Mouse (Mus musculus) kidney, embryonic 14.5 days (tissue): ENCODE measurements around the gene Paqr5. TPM values are rescaled to one million over a fixed set of nuclear protein-coding genes. Genes with fewer than 3 reads are reported as not detected.

Experiments
- ATAC-seq: fragments of 200-750 bp; cut with Nextera tagmentation; 2 replicates; pipeline ENCODE4 v1.8.0; 2017; ENCODE audit warnings: moderate number of reproducible peaks, mild to moderate bottlenecking, moderate TSS enrichment, moderate library complexity; ENCODE audit not compliant: low FRiP score, low TSS enrichment
- H3K27ac ChIP-seq: fragments of 300-500 bp; sonication (generic); 2 replicates; pipeline ENCODE4 v1.5.1; 2014; ENCODE audit warnings: low read depth, mild to moderate bottlenecking, low read length, moderate library complexity, mixed read lengths
- H3K27me3 ChIP-seq: fragments of 300-500 bp; sonication (generic); 2 replicates; pipeline ENCODE4 v1.6.1; 2014; ENCODE audit warnings: mild to moderate bottlenecking, low read length; ENCODE audit not compliant: control insufficient read depth, insufficient read depth
- H3K36me3 ChIP-seq: fragments of 300-500 bp; sonication (generic); 2 replicates; pipeline ENCODE4 v1.6.1; 2014; ENCODE audit warnings: low read length, mixed read lengths; ENCODE audit not compliant: control insufficient read depth, insufficient read depth
- H3K4me1 ChIP-seq: fragments of 300-500 bp; sonication (generic); 2 replicates; pipeline ENCODE4 v1.6.1; 2014; ENCODE audit warnings: low read length, mixed read lengths; ENCODE audit not compliant: control insufficient read depth, insufficient read depth
- H3K4me2 ChIP-seq: fragments of 300-500 bp; sonication (generic); replicated peaks from 2 replicates; pipeline ENCODE4 v1.6.1; 2014; ENCODE audit warnings: low read depth, mild to moderate bottlenecking, low read length
- H3K4me3 ChIP-seq: fragments of 300-500 bp; sonication (generic); 2 replicates; pipeline ENCODE4 v1.5.1; 2014; ENCODE audit warnings: mild to moderate bottlenecking, low read length
- H3K9ac ChIP-seq: fragments of 300-500 bp; sonication (generic); 2 replicates; pipeline ENCODE4 v1.6.1; 2014; ENCODE audit warnings: low read depth, mild to moderate bottlenecking, low read length, moderate library complexity
- H3K9me3 ChIP-seq: fragments of 300-500 bp; sonication (generic); 2 replicates; pipeline ENCODE4 v1.6.1; 2016; ENCODE audit warnings: low read length; ENCODE audit not compliant: control insufficient read depth
- WGBS: fragments of 180-500 bp; shearing (Covaris S2); extraction: QIAGEN DNeasy Blood & Tissue Kit; methylation state at CpG from one replicate; pipeline ENCODE4 v1.1.7; 2014; 5-methylcytosine and 5-hydroxymethylcytosine counted together
- polyA plus RNA-seq: library from polyadenylated mRNA; unstranded; fragments of >200 nt; fragmentation: Nextera tagmentation; extraction: Ambion mirVana; gene quantifications from 2 replicates; pipeline ENCODE4 v1.2.1, GENCODE M21; 2014

Gene Paqr5
- polyA plus RNA-seq, 1 experiment from 2014 or later, result 17.0 TPM

- Histone ChIP-seq H3K4me2 (no peak overlapping the region), H3K27ac (no peak overlapping the region), H3K27me3 (no peaks in the 10 kb centered on the region), H3K36me3 (no peaks in the 10 kb centered on the region), H3K9ac (no peak overlapping the region), H3K4me1 (no peaks in the 10 kb centered on the region), H3K4me3 (no peak overlapping the region), H3K9me3 (no peaks in the 10 kb centered on the region)
- ATAC-seq, result no peak
Measured at GRCm38 (mm10) chr9:61954707-61955106, 71.9 kb downstream of the Paqr5 start.

DNA sequence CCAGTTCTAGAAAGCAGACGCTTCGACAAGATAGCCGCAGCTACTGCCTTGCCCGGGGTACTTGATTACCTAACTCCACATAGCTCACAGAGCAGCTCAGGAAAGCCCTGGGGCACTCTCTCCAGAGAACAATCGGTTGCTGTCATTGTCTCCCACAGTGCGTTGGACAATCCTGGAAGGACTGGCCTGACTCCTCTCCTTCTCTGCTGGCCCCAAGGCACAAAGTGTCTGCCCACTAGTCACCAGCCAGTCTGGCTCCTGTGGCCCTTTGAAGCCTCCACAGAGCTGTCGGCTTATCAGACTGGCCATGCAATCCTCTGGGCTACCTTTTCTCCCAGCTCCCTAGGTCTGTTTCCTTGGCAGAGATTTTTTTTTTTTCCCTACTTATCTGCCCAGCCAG, 74.4 kb downstream of the Paqr5 start:
- Histone ChIP-seq H3K9me3 (no peaks in the 10 kb centered on the region), H3K27me3 (no peaks in the 10 kb centered on the region), H3K36me3 (no peaks in the 10 kb centered on the region), H3K27ac (no peak overlapping the region), H3K9ac (no peak overlapping the region), H3K4me2 (no peak overlapping the region), H3K4me1 (no peaks in the 10 kb centered on the region), H3K4me3 (no peak overlapping the region)
- 67% methylated on average over 7 of the region's 7 CpGs for WGBS
- no peak for ATAC-seq

- no peak overlapping the region for H3K27ac ChIP-seq
- H3K4me2 ChIP-seq, result peak overlapping the region; percentile 89
- peak overlapping the region; percentile 90 for H3K4me3 ChIP-seq
- peaks cover 12% of the 10 kb centered on the region; the same call in 1 of the 2 replicates for H3K36me3 ChIP-seq
- H3K4me1 ChIP-seq, result 0 out of 2 replicates have a peak, but pooled peaks cover 3% of the 10 kb centered on the region
- ATAC-seq, result peak; percentile 85
- no peaks in the 10 kb centered on the region for H3K27me3 ChIP-seq
- 8% methylated on average over 24 of the region's 24 CpGs for WGBS
- no peaks in the 10 kb centered on the region for H3K9me3 ChIP-seq
- peak overlapping the region; percentile 38; the same call in 1 of the 2 replicates for H3K9ac ChIP-seq
Measured at GRCm38 (mm10) chr9:61947402-61948346, 79.0 kb downstream of the Paqr5 start.

GRCm38 (mm10) chr9:61946623-61947401, 79.8 kb downstream of the Paqr5 start, which contains the start of gene Kif23:
Gene Kif23, minus strand, starts transcription at chr9:61946774.
- under 1% methylated on average over 44 of the region's 44 CpGs for WGBS
- peak; percentile 96 for ATAC-seq
- Histone ChIP-seq H3K4me3 (peak within 1 kb of the TSS; percentile 90), H3K27me3 (no peaks in the 10 kb centered on the region), H3K4me1 (0 out of 2 replicates have a peak, but pooled peaks cover 3% of the 10 kb centered on the region), H3K27ac (peak within 1 kb of the TSS; percentile 70; the same call in 1 of the 2 replicates), H3K4me2 (peak within 1 kb of the TSS; percentile 89), H3K36me3 (peaks cover 17% of the 10 kb centered on the region; the same call in 1 of the 2 replicates), H3K9me3 (no peaks in the 10 kb centered on the region), H3K9ac (peak within 1 kb of the TSS; percentile 86)

- H3K36me3 ChIP-seq, result peaks cover 23% of the 10 kb centered on the region
- H3K9me3 ChIP-seq, result no peaks in the 10 kb centered on the region
- peak overlapping the region; percentile 89 for H3K4me2 ChIP-seq
- peak; percentile 84 for ATAC-seq
- peak overlapping the region; percentile 86 for H3K9ac ChIP-seq
- 0 out of 2 replicates have a peak, but pooled peaks cover 3% of the 10 kb centered on the region for H3K4me1 ChIP-seq
- H3K27ac ChIP-seq, result peak overlapping the region; percentile 70; the same call in 1 of the 2 replicates
- under 1% methylated on average over 35 of the region's 38 CpGs for WGBS
- H3K4me3 ChIP-seq, result peak overlapping the region; percentile 90
- no peaks in the 10 kb centered on the region for H3K27me3 ChIP-seq
Measured at GRCm38 (mm10) chr9:61945973-61946611, 80.6 kb downstream of the Paqr5 start.

DNA sequence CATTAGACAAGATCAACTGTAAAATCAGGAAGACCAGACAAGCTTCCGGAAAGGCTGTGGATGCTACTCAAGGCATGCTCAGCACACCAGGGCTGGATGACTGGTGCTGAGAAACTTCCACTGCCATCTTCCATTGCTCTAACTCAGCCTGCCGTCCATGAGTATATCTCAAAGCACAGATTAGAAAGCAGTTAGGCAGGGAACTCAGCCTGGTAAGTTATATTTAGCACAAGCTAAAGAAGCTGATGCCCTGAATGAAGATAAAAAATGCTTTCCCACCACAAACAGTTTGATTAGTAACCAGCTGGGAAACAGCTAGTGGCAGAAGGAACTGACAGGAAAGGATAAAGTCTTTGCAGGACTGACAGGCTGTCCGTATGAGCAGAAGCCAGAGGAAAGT, 85.6 kb downstream of the Paqr5 start:
- Histone ChIP-seq H3K9ac (no peak overlapping the region), H3K27ac (no peak overlapping the region), H3K9me3 (no peaks in the 10 kb centered on the region), H3K4me3 (no peak overlapping the region), H3K4me1 (0 out of 2 replicates have a peak, but pooled peaks cover 3% of the 10 kb centered on the region), H3K4me2 (no peak overlapping the region), H3K36me3 (peaks cover 73% of the 10 kb centered on the region), H3K27me3 (no peaks in the 10 kb centered on the region)
- 91% methylated on average over 3 of the region's 3 CpGs for WGBS
- ATAC-seq, result no peak

DNA sequence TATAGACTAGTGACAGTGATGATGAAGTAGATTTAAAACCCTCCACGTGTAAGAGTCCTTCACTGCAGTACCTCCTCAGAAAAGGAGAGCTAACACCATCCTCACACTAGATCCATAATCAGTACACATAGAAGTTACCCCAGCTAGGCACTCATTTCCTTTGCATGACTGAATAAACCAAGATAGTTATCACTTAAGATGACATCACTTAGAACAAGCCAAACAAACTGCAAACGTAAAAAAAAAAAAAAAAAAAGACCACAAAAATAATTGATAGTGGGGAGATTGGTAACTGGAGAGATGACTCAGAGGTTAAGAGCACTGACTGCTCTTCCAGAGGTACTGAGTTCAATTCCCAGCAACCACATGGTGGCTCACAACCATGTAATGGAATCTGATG, 93.3 kb downstream of the Paqr5 start:
- no peaks in the 10 kb centered on the region for H3K4me1 ChIP-seq
- WGBS, result 70% methylated on average over 2 of the region's 2 CpGs

GRCm38 (mm10) chr9:61932009-61932408, 94.6 kb downstream of the Paqr5 start:
- H3K4me2 ChIP-seq, result no peak overlapping the region
- no peaks in the 10 kb centered on the region for H3K9me3 ChIP-seq
- WGBS, result 99% methylated on average over 3 of the region's 3 CpGs
- H3K36me3 ChIP-seq, result peaks cover 98% of the 10 kb centered on the region
- no peak for ATAC-seq
- H3K4me3 ChIP-seq, result no peak overlapping the region
- no peak overlapping the region for H3K9ac ChIP-seq
- H3K27ac ChIP-seq, result no peak overlapping the region
- no peaks in the 10 kb centered on the region for H3K4me1 ChIP-seq
- no peaks in the 10 kb centered on the region for H3K27me3 ChIP-seq

More for the DNA sequence above, 93.3 kb downstream of the Paqr5 start:
- Histone ChIP-seq H3K36me3 (peaks cover 98% of the 10 kb centered on the region), H3K9ac (no peak overlapping the region), H3K27me3 (no peaks in the 10 kb centered on the region), H3K4me3 (no peak overlapping the region), H3K27ac (no peak overlapping the region), H3K4me2 (no peak overlapping the region), H3K9me3 (no peaks in the 10 kb centered on the region)
- ATAC-seq, result no peak
